Mouse (Mus musculus) forebrain, embryonic 16.5 days (tissue): ENCODE data around the gene Ifnlr1. TPM values are rescaled to one million over a fixed set of nuclear protein-coding genes. Genes with fewer than 3 reads are reported as not detected.
"Not testable (repeated sequence)": the region's sequence is repeated elsewhere in the genome, so short reads cannot be mapped to it uniquely, and the experiment has no call there.

Experiments
- ATAC-seq: fragments of 200-750 bp; cut with Nextera tagmentation; 2 replicates; pipeline ENCODE4 v1.8.0; 2017; ENCODE audit warnings: mild to moderate bottlenecking, moderate library complexity
- H3K27ac ChIP-seq: fragments of 300-500 bp; sonication (generic); 2 replicates; pipeline ENCODE4 v1.5.1; 2014; ENCODE audit warnings: low read length, control low read depth
- H3K27me3 ChIP-seq: fragments of 300-500 bp; sonication (generic); replicated peaks from 2 replicates; pipeline ENCODE4 v1.6.1; 2014; ENCODE audit warnings: low read length; ENCODE audit not compliant: control insufficient read depth, insufficient read depth
- H3K36me3 ChIP-seq: fragments of 300-500 bp; sonication (generic); 2 replicates; pipeline ENCODE4 v1.6.1; 2014; ENCODE audit not compliant: control insufficient read depth, insufficient read depth
- H3K4me1 ChIP-seq: fragments of 300-500 bp; sonication (generic); replicated peaks from 2 replicates; pipeline ENCODE4 v1.6.1; 2014; ENCODE audit warnings: low read length; ENCODE audit not compliant: control insufficient read depth, insufficient read depth
- H3K4me2 ChIP-seq: fragments of 300-500 bp; sonication (generic); 2 replicates; pipeline ENCODE4 v1.6.1; 2014; ENCODE audit warnings: mild to moderate bottlenecking, low read length, control low read depth
- H3K4me3 ChIP-seq: fragments of 300-500 bp; sonication (generic); replicated peaks from 2 replicates; pipeline ENCODE4 v1.5.1; 2014; ENCODE audit warnings: mild to moderate bottlenecking, low read length, control low read depth
- H3K9ac ChIP-seq: fragments of 300-500 bp; sonication (generic); replicated peaks from 2 replicates; pipeline ENCODE4 v1.6.1; 2014; ENCODE audit warnings: low read depth, low read length, control low read depth
- H3K9me3 ChIP-seq: fragments of 300-500 bp; sonication (generic); 2 replicates; pipeline ENCODE4 v1.6.1; 2016; ENCODE audit warnings: low read length; ENCODE audit not compliant: control insufficient read depth
- whole genome bisulfite sequencing: fragments of 180-500 bp; shearing (Covaris S2); extraction: QIAGEN DNeasy Blood & Tissue Kit; methylation state at CpG from one replicate; pipeline ENCODE4 v1.1.7; 2014; 5-methylcytosine and 5-hydroxymethylcytosine counted together
- polyA plus RNA-seq: library from polyadenylated mRNA; unstranded; fragments of >200 nt; fragmentation: Nextera tagmentation; extraction: Ambion mirVana; gene quantifications from 2 replicates; pipeline ENCODE4 v1.2.1, GENCODE M21; 2015

The Ifnlr1 gene
- polyA plus RNA-seq, 1 experiment from 2014 or later: 0.18 TPM

DNA sequence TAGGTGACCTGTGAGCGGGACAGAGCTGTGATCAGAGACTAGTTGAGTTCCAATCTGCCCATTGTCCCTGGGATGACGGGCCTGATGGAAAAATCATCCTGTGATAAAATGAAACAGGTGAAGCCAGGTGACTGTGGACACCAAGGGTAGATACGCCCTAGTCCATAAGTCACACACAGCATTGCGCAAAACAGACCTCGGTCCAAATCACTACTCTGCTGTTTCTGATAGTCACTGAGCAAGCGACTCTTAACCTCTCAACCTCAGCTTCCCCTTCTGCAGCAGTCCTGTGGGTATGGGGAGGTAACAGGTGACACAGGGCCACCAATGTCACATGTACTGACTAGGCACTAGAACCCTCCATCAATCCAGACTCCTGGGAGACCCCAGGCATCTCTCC lies 20.0 kb downstream of the Ifnlr1 start:
- Histone ChIP-seq H3K4me3 (no peak overlapping the region), H3K27ac (no peak overlapping the region), H3K36me3 (no peaks in the 10 kb centered on the region), H3K9me3 (no peaks in the 10 kb centered on the region), H3K9ac (no peak overlapping the region), H3K4me1 (no peaks in the 10 kb centered on the region), H3K27me3 (no peaks in the 10 kb centered on the region), H3K4me2 (no peak overlapping the region)
- ATAC-seq: no peak
- 95% methylated on average over 6 of the region's 6 CpGs for WGBS

- no peak overlapping the region for H3K4me3 ChIP-seq
- H3K9me3 ChIP-seq: no peaks in the 10 kb centered on the region
- no peak overlapping the region for H3K27ac ChIP-seq
- WGBS: 9% methylated on average over 8 of the region's 8 CpGs
- no peaks in the 10 kb centered on the region for H3K27me3 ChIP-seq
- H3K4me2 ChIP-seq: peak overlapping the region; percentile 35
- no peaks in the 10 kb centered on the region for H3K36me3 ChIP-seq
- no peak overlapping the region for H3K9ac ChIP-seq
- no peak for ATAC-seq
- no peaks in the 10 kb centered on the region for H3K4me1 ChIP-seq
Measured at GRCm38 (mm10) chr4:135709072-135709564, 23.0 kb downstream of the Ifnlr1 start.

- Histone ChIP-seq H3K27me3 (no peaks in the 10 kb centered on the region), H3K4me2 (no peak overlapping the region), H3K36me3 (no peaks in the 10 kb centered on the region), H3K9me3 (no peaks in the 10 kb centered on the region), H3K9ac (no peak overlapping the region), H3K4me3 (no peak overlapping the region), H3K27ac (no peak overlapping the region), H3K4me1 (no peaks in the 10 kb centered on the region)
- 72% methylated on average over 11 of the region's 11 CpGs for WGBS
- no peak for ATAC-seq
Measured at GRCm38 (mm10) chr4:135709621-135710020, 23.5 kb downstream of the Ifnlr1 start.

GRCm38 (mm10) chr4:135710392-135710791 lies 24.3 kb downstream of the Ifnlr1 start:
- no peaks in the 10 kb centered on the region for H3K36me3 ChIP-seq
- H3K4me1 ChIP-seq: no peaks in the 10 kb centered on the region
- H3K4me2 ChIP-seq: no peak overlapping the region
- 84% methylated on average over 3 of the region's 3 CpGs for WGBS
- H3K4me3 ChIP-seq: no peak overlapping the region
- H3K9ac ChIP-seq: no peak overlapping the region
- no peaks in the 10 kb centered on the region for H3K27me3 ChIP-seq
- H3K27ac ChIP-seq: no peak overlapping the region
- ATAC-seq: no peak
- no peaks in the 10 kb centered on the region for H3K9me3 ChIP-seq

- Histone ChIP-seq H3K27me3 (no peaks in the 10 kb centered on the region), H3K9me3 (no peaks in the 10 kb centered on the region), H3K27ac (no peak overlapping the region), H3K4me1 (no peaks in the 10 kb centered on the region), H3K9ac (no peak overlapping the region), H3K4me2 (no peak overlapping the region), H3K36me3 (no peaks in the 10 kb centered on the region), H3K4me3 (no peak overlapping the region)
- ATAC-seq: no peak
- WGBS: 84% methylated on average over 8 of the region's 8 CpGs
Measured at GRCm38 (mm10) chr4:135714776-135715175, 28.7 kb downstream of the Ifnlr1 start.

- ATAC-seq, H3K36me3 ChIP-seq, H3K27ac ChIP-seq, H3K4me1 ChIP-seq, H3K9me3 ChIP-seq, H3K9ac ChIP-seq, H3K4me2 ChIP-seq, H3K4me3 ChIP-seq, H3K27me3 ChIP-seq: not testable (repeated sequence)
- WGBS: 95% methylated on average over 11 of the region's 11 CpGs
Measured at GRCm38 (mm10) chr4:135716438-135716837, 30.4 kb downstream of the Ifnlr1 start.

DNA sequence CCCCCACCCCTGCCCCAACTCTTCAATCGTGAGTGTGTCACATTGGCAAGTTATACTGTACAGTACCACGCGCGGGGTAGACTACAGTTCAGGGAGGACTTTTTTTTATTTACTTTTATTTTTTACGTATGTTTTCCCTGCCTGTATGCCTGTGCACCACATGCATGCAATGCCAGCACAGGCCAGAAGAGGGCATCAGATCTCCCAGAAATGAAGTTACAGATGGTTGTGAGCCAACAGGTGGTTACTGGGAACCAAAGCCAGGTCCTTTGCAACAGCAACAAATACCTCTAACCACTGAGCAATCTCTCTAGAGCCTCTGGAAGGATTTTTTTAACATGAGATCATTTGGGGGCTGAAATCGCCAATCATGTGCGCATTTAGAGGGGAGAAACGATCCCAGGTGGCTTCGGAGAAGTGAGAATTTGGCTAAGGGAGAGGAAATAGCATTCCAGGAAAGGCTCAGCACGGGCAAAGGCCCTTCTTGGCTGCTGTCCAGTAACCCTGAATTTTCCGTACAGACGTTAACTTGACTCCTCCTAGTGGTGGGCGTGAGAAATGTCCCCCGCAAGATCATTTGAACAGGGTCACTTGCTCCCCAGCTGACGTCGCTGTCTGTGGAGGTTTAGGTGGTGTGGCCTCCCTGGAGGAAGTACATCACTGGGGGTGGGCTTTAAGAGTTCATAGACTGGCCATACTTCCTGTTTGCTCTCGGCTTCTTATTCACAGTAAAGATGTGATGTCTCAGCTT lies 36.6 kb downstream of the Ifnlr1 start:
- no peak overlapping the region for H3K9ac ChIP-seq
- no peak overlapping the region for H3K27ac ChIP-seq
- no peaks in the 10 kb centered on the region for H3K9me3 ChIP-seq
- 76% methylated on average over 17 of the region's 17 CpGs for WGBS
- no peaks in the 10 kb centered on the region for H3K4me1 ChIP-seq
- no peaks in the 10 kb centered on the region for H3K27me3 ChIP-seq
- H3K4me2 ChIP-seq: no peak overlapping the region
- no peak for ATAC-seq
- H3K36me3 ChIP-seq: no peaks in the 10 kb centered on the region
- no peak overlapping the region for H3K4me3 ChIP-seq

DNA sequence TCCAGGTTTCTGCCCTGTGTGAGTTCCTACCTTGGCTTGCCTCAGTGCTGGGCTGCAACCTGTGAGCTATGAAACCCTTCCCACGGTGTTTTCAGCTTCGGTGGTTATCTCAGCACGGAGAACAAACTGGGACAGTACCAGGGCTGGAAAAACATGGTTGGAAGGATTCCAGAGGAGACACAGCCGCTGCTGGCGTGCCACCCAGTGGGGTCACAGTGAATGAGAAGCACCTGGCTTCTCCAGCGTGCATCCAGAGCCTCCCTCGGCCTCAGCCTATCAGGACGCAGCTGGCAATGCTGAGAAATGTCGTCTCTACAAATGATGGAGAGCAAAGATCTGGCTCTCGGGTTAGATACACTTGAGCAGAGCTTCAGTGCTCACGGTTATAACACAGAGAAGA lies 40.3 kb downstream of the Ifnlr1 start:
- whole genome bisulfite sequencing: 68% methylated on average over 11 of the region's 11 CpGs
- Histone ChIP-seq H3K4me2 (no peak overlapping the region), H3K4me1 (no peaks in the 10 kb centered on the region), H3K27me3 (no peaks in the 10 kb centered on the region), H3K4me3 (no peak overlapping the region), H3K27ac (no peak overlapping the region), H3K9ac (no peak overlapping the region), H3K9me3 (no peaks in the 10 kb centered on the region), H3K36me3 (no peaks in the 10 kb centered on the region)
- no peak for ATAC-seq

DNA sequence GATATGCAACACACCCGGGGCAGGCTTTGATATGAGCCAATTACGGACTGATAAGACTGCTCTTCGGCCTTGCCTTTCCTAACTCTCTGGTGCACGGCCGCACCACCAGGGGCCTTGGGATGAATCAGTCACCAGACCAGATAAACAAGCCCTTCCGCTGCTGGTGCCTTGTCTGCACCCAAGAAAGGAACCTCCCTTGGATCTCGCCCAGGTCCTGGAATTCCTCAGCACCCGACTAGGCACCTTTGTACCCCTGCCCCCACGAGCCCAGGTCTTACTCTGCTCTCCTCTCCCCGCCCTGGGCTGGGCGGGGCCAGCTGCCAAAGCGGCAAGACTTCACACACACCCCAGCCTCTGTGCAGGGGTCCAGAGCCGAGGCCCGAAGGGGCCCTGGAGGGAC lies 41.7 kb downstream of the Ifnlr1 start, which contains the start of gene Il22ra1:
Gene Il22ra1, plus strand, starts transcription at position 356 of the 400 bp plus-strand sequence.
- Histone ChIP-seq H3K4me2 (no peak within 1 kb of the TSS), H3K9me3 (no peaks in the 10 kb centered on the region), H3K36me3 (no peaks in the 10 kb centered on the region), H3K9ac (no peak within 1 kb of the TSS), H3K27me3 (no peaks in the 10 kb centered on the region), H3K4me3 (no peak within 1 kb of the TSS), H3K27ac (no peak within 1 kb of the TSS), H3K4me1 (no peaks in the 10 kb centered on the region)
- no peak for ATAC-seq
- WGBS: 54% methylated on average over 14 of the region's 14 CpGs
